Mouse (Mus musculus) liver (tissue): ENCODE data around the gene Foxj2.

Experiments used
- DNase-seq: peaks from one replicate; pipeline ENCODE4 v3.0.0-alpha.2; 2020; ENCODE audit warnings: mixed read lengths

Foxj2 gene

GRCm38 (mm10) chr6:122874720-122875389, 55.1 kb downstream of the Foxj2 start:
- peak; percentile 30 for DNase-seq

DNA sequence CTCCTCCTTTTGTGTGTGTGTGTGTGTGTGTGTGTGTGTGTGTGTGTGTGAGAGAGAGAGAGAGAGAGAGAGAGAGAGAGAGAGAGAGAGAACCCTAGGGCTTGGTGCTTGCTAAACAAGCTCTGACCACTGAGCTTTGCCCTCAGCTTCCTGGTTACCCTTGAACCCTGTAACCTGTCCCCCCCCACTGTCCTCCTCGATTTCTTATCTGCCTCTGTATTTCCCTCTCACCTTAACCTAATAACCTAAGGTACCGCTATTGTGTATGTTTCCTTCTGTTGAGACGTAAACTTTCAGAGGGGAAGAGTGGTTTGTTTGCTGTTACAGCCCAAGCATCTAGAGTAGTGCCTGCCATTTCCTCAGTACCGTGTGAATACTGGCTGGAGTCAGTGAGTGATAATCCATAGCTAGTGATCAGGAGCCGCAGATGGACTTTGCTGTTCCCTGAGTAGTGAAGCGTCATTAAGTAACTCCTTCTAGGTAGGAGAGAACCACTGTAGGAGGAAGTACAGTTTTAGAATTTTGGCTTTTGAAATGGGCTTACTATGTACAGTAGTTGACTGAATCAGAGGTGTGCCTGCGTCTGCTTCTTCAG, 59.5 kb downstream of the Foxj2 start:
- DNase-seq: no peak

GRCm38 (mm10) chr6:122879781-122880505, 60.2 kb downstream of the Foxj2 start:
- DNase-seq: no peak

- DNase-seq: no peak
These were observed 61.6 kb downstream of the Foxj2 start for GRCm38 (mm10) chr6:122881287-122881686.

DNA sequence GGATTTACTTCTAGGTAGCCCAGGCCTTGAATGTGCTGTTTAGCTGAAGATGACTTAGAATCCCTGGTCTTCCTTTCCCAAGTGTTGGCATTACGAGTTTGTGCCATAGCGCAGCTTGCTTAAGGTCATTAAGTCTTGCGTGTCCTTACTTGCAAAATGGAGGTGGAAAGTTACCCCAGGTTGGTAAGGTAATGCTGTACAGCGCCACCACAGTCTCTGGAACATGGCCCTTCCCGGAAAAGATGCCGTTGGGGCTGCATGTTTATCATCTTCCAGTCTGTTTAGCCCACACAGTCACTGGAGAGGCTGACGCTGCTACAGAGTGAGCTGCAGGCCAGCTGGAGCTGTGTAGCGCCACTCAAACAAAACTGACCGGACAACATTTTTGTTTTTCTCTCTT, 63.9 kb downstream of the Foxj2 start:
- DNase-seq: no peak

- no peak for DNase-seq
These were observed 69.9 kb downstream of the Foxj2 start for GRCm38 (mm10) chr6:122889599-122889998.

GRCm38 (mm10) chr6:122892442-122893049, 72.8 kb downstream of the Foxj2 start:
- DNase-seq: peak; percentile 71
